Mouse (Mus musculus): ENCODE results near the gene As3mt. TPM values are rescaled to one million over a fixed set of nuclear protein-coding genes. Genes with fewer than 3 reads are reported as not detected.

As3mt gene
- total RNA-seq (2021) = 10 to 100 TPM; 18.7 to 18.9 TPM

GRCm38 (mm10) chr19:46707296-46708151 lies at the start of gene As3mt:
TSS of gene As3mt (plus strand) at chr19:46707458.
- DNase-seq (ENCODE audit: extremely low spot score in 1 of 2, low spot score in 2 of 2) = peak; percentile 54 to 90
- intact Hi-C loops (cut with DNase I) = no loop called here

DNA sequence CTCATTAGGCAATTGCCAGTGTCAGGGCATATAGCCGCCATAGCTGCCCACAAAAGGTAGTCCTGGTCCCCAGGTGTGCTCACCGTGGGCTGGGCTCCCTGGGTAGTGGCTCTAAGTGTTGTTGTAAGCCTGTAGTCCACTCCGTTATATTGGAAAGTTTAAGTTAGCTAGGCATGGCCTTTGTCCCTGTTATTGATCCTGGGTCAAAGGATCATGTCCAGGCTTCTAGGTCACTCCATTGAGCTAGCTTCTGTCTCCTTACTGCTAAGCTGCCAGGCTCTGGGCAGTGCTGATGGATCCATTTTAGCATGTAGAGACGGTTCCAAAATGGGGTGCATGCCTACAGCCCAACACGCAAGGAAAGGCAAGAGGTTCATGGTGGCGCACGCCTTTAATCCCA lies 48.9 kb upstream of the As3mt start:
- intact Hi-C loops (cut with DNase I) = loop anchor here (5.0 kb wide), 1 partner anchor 51 kb away; no protein-coding TSS in a partner anchor
- DNase-seq (ENCODE audit: extremely low spot score in 1 of 2, low spot score in 2 of 2) = no peak

DNA sequence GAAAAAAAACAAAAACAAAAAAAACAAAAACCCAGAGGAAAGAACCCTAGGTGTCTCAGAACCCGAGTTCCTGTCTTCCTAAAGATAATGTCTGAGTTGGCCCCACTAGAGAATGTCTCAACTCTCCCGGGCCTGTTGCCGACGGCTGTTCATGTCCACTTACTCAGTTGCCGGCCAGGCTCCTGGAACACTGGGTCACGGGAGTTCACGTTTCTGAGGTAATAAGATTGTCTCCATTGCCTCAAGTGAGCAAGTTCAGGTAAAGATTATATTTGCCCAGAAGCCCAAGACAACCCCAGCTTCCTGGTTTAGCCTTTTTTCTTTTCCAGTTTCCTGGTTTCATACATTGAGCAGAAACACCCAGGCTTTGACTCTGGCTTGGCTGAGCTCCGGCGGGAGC lies 48.4 kb upstream of the As3mt start:
- intact Hi-C loops (cut with DNase I) = loop anchor here (5.0 kb wide), 1 partner anchor 52 kb away; no protein-coding TSS in a partner anchor
- DNase-seq (ENCODE audit: extremely low spot score in 1 of 2, low spot score in 2 of 2) = no peak

GRCm38 (mm10) chr19:46661511-46661910 lies 45.7 kb upstream of the As3mt start:
- DNase-seq (ENCODE audit: extremely low spot score in 1 of 2, low spot score in 2 of 2) = no peak
- intact Hi-C loops (cut with DNase I) = no loop called here

DNA sequence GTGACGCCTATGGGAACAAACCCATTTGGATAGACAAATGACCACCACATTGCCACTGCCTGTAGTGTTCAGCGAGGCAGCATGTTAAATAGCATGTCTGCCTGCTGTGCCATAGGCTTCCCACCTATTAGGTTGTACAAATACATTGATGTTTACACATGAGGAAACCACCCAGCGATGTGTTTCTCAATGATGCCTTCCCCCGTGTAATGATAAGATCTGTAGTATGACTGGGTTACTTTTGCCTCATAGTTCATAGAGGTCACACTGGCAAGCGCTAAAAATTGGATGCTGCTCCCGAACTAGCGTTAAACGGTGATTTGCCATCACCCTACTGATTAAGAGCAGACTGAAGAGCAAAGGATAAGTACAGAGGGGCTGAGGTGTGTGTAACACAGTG lies 45.0 kb upstream of the As3mt start:
- no peak for DNase-seq (ENCODE audit: extremely low spot score in 1 of 2, low spot score in 2 of 2)
- intact Hi-C loops (cut with DNase I) = no loop called here

DNA sequence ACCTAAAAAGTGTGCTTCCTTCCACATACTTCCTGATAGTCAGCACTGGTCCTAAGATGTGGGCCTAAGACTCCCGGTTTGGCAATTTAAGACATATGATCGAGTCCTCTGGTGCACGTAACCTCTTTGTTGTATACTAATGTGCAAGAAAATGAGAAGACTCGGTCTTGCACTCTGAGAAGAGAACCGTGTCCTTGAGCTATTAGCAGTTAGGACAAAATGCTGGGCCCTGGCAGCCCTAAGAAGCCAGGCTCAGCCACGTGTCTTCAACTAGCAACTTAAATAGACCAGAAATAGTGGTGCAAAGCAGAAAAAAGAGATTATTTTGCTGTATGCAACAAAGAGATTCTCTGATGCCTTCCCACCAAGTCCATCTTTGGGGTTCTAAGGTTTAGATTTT lies 44.5 kb upstream of the As3mt start:
- DNase-seq (ENCODE audit: extremely low spot score in 1 of 2, low spot score in 2 of 2) = no peak
- intact Hi-C loops (cut with DNase I) = no loop called here

GRCm38 (mm10) chr19:46665474-46665873 lies 41.8 kb upstream of the As3mt start:
- intact Hi-C loops (cut with DNase I) = no loop called here
- no peak for DNase-seq (ENCODE audit: extremely low spot score in 1 of 2, low spot score in 2 of 2)

GRCm38 (mm10) chr19:46667300-46667699 lies 40.0 kb upstream of the As3mt start:
- intact Hi-C loops (cut with DNase I) = no loop called here
- DNase-seq (ENCODE audit: extremely low spot score in 1 of 2, low spot score in 2 of 2) = no peak

DNA sequence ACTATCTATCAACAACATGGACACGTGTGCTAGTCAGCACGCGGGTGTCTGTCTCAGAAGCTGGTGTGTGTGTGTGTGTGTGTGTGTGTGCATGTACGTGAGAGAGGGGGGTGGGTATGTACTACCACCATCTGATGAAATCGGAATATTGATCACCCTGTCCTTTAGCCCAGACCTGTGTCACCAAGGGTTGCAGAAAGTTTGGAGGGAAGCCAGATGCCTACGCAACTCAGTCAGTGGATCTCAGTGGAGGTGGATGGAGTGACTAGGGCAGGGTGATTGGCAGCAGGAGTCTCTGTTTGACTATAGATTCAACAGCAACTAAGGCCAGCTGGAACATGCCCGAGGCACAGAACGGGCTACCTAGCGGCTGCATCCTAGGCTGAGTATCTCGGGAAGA lies 39.0 kb upstream of the As3mt start:
- intact Hi-C loops (cut with DNase I) = no loop called here
- no peak for DNase-seq (ENCODE audit: extremely low spot score in 1 of 2, low spot score in 2 of 2)

GRCm38 (mm10) chr19:46669802-46670201 lies 37.5 kb upstream of the As3mt start:
- no peak for DNase-seq (ENCODE audit: extremely low spot score in 1 of 2, low spot score in 2 of 2)
- intact Hi-C loops (cut with DNase I) = loop anchor here (2.0 to 5.0 kb wide), 2 partner anchors 71 to 197 kb away; no protein-coding TSS in a partner anchor

GRCm38 (mm10) chr19:46670691-46671090 lies 36.6 kb upstream of the As3mt start:
- intact Hi-C loops (cut with DNase I) = loop anchor here (2.0 to 5.0 kb wide), 2 partner anchors 70 to 197 kb away; no protein-coding TSS in a partner anchor
- DNase-seq (ENCODE audit: extremely low spot score in 1 of 2, low spot score in 2 of 2) = peak in 1 of 2 experiments; percentile 75

- no peak for DNase-seq (ENCODE audit: extremely low spot score in 1 of 2, low spot score in 2 of 2)
- intact Hi-C loops (cut with DNase I) = loop anchor here (5.0 kb wide), 1 partner anchor 194 kb away; no protein-coding TSS in a partner anchor
These were observed 34.4 kb upstream of the As3mt start, which contains the start of gene Cyp17a1 for GRCm38 (mm10) chr19:46672766-46673418. TSS of gene Cyp17a1 (minus strand) at chr19:46673172.

- no peak for DNase-seq (ENCODE audit: extremely low spot score in 1 of 2, low spot score in 2 of 2)
- intact Hi-C loops (cut with DNase I) = no loop called here
These were observed 31.6 kb upstream of the As3mt start for GRCm38 (mm10) chr19:46675641-46676040.

DNA sequence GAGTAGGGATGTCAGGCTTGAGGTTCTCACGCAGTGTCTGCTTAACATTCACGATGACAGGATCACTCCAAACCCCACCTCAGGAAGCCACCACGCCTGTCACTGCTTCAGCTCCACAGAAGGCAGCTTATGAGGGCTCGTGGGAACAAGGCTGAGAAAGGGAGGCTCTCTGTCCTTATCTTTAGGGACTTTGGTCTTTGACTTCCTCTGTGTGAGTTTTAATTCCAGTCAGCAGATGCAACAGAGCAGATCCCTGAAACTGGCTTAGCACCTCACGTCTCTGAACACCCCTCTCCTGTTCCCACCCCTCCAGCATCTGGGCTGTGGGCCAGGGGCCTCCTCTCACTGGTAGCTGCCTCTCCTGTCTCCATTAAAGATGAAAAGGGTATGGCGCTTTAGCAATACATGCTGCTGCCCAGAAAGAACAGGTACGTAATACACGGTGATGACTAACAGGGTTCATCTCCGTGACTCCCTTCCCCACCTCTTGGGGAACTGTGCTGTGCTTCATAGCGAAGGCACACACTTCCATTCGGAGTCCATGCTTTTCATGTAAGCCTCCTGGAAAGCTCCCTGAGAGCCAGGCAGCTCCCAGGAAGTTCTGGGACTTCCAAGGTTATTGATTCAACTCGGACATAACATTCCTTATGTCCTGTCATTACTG lies 27.4 kb upstream of the As3mt start:
- intact Hi-C loops (cut with DNase I) = no loop called here

GRCm38 (mm10) chr19:46689460-46690372 lies 17.5 kb upstream of the As3mt start, which contains the start of gene Borcs7:
TSS of gene Borcs7 (plus strand) at chr19:46689906.
- intact Hi-C loops (cut with DNase I) = no loop called here
- peak; percentile 83 to 90 for DNase-seq (ENCODE audit: extremely low spot score in 1 of 2, low spot score in 2 of 2)

More for the DNA sequence above, 27.4 kb upstream of the As3mt start:
- DNase-seq (ENCODE audit: extremely low spot score in 1 of 2, low spot score in 2 of 2) = no peak

DNA sequence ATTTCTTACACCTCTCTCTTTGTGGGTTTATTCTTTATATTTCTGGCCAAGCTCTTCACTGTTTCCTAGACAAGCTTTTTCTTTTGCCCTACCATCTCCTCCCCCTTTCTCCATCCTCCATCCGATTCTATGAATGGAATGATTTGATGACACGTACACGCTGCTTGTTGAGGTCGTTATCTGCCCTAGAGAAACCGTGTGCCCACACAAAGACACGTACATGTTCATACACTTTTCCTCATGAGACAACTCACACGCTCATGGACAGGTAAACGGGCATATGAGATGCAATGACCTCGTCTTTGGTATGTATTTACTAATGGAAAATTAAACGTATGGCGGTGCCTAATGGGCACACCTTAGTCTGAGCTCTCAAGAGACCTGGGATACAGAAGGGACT lies 16.9 kb upstream of the As3mt start:
- DNase-seq (ENCODE audit: extremely low spot score in 1 of 2, low spot score in 2 of 2) = no peak
- intact Hi-C loops (cut with DNase I) = no loop called here

DNA sequence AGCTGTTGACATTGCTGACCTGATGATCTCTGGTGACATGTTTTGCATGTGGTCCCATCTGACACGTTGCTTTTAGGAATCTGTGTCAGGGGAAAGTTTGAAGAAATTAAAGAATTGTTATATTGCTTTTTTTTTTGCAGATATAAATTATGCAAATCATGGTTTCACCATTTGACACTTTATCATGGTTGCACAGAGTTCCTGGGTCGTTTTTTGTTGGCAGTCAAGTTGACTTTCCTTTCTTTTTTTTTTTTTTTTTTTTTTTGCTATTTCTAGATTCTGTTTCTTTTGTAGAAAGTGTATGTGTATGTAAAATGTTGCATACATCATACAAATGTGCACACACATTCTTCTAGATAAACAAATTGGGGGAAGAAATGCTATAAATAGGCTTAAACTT lies 16.2 kb upstream of the As3mt start:
- DNase-seq (ENCODE audit: extremely low spot score in 1 of 2, low spot score in 2 of 2) = no peak
- intact Hi-C loops (cut with DNase I) = no loop called here

- intact Hi-C loops (cut with DNase I) = no loop called here
- DNase-seq (ENCODE audit: extremely low spot score in 1 of 2, low spot score in 2 of 2) = no peak
These were observed 14.1 kb upstream of the As3mt start for GRCm38 (mm10) chr19:46693146-46693545.

Measured in left cerebral cortex, postnatal 10 days (tissue).